Mouse (Mus musculus) inflammation-experienced regulatory T-cells, adult 6 months (primary cell): ENCODE measurements around the gene Tmed6. TPM values are rescaled to one million over a fixed set of nuclear protein-coding genes. Genes with fewer than 3 reads are reported as not detected.
"Not testable (repeated sequence)": the region's sequence is repeated elsewhere in the genome, so short reads cannot be mapped to it uniquely, and the experiment has no call there.

Experiments
- ATAC-seq: one replicate; pipeline ENCODE4 v1.8.0; 2017
- polyA plus RNA-seq, 3 experiments: library from polyadenylated mRNA; unstranded; fragments of 100-300 nt; shearing (Covaris generic); gene quantifications; one replicate each; pipeline ENCODE4 v1.2.1; 2017

Tmed6 gene
- polyA plus RNA-seq, 3 experiments from 2014 or later = 0.52 TPM; not detected in 2

- ATAC-seq = no peak
Observed at GRCm38 (mm10) chr8:107073706-107074105, 8.3 kb upstream of the Tmed6 start.

- ATAC-seq = no peak
Observed at GRCm38 (mm10) chr8:107062613-107063012, 2.8 kb downstream of the Tmed6 start.

- no peak for ATAC-seq
Observed at GRCm38 (mm10) chr8:107056973-107057369, 8.5 kb downstream of the Tmed6 start.

GRCm38 (mm10) chr8:107056076-107056972 lies 9.1 kb downstream of the Tmed6 start, which contains the start of the genes Cog8 and Nip7:
TSS of gene Cog8 (minus strand) at chr8:107056689.
TSS of gene Nip7 (plus strand) at chr8:107056877.
- peak; percentile 98 for ATAC-seq

- no peak for ATAC-seq
Observed at GRCm38 (mm10) chr8:107052046-107052445, 13.4 kb downstream of the Tmed6 start.

- no peak for ATAC-seq
Observed at GRCm38 (mm10) chr8:107049480-107049879, 16.0 kb downstream of the Tmed6 start.

GRCm38 (mm10) chr8:107048061-107048941 lies 17.1 kb downstream of the Tmed6 start, which contains the start of gene Pdf:
TSS of gene Pdf (minus strand) at chr8:107048614.
- ATAC-seq = peak; percentile 71

GRCm38 (mm10) chr8:107046976-107047375 lies 18.5 kb downstream of the Tmed6 start:
- no peak for ATAC-seq

- no peak for ATAC-seq
Observed at GRCm38 (mm10) chr8:107045478-107045877, 20.0 kb downstream of the Tmed6 start.

- ATAC-seq = no peak
Observed at GRCm38 (mm10) chr8:107040632-107041031, 24.8 kb downstream of the Tmed6 start.

- no peak for ATAC-seq
Observed at GRCm38 (mm10) chr8:107036626-107037025, 28.8 kb downstream of the Tmed6 start.

- ATAC-seq = no peak
Observed at GRCm38 (mm10) chr8:107035641-107036040, 29.8 kb downstream of the Tmed6 start.

- ATAC-seq = not testable (repeated sequence)
Observed at GRCm38 (mm10) chr8:107033609-107034008, 31.8 kb downstream of the Tmed6 start.

- ATAC-seq = peak; percentile 46
Observed at GRCm38 (mm10) chr8:107031577-107032090, 33.8 kb downstream of the Tmed6 start.

GRCm38 (mm10) chr8:107030650-107031576 lies 34.5 kb downstream of the Tmed6 start, which contains the start of gene Vps4a:
TSS of gene Vps4a (plus strand) at chr8:107031222.
- ATAC-seq = peak; percentile 88

GRCm38 (mm10) chr8:107030058-107030457 lies 35.4 kb downstream of the Tmed6 start:
- ATAC-seq = no peak

- ATAC-seq = no peak
Observed at GRCm38 (mm10) chr8:107029310-107029709, 36.1 kb downstream of the Tmed6 start.

GRCm38 (mm10) chr8:107023479-107023878 lies 42.0 kb downstream of the Tmed6 start:
- no peak for ATAC-seq

- no peak for ATAC-seq
Observed at GRCm38 (mm10) chr8:107014915-107015314, 50.5 kb downstream of the Tmed6 start.

GRCm38 (mm10) chr8:107012666-107013065 lies 52.8 kb downstream of the Tmed6 start:
- no peak for ATAC-seq
